Mouse (Mus musculus) cerebellum, adult 9-11 months (tissue): ENCODE data around the gene Pcdh9.

ENCODE experiments used
- DNase-seq: peaks from one replicate; pipeline ENCODE4 v3.0.0; 2022

Pcdh9 gene

DNA sequence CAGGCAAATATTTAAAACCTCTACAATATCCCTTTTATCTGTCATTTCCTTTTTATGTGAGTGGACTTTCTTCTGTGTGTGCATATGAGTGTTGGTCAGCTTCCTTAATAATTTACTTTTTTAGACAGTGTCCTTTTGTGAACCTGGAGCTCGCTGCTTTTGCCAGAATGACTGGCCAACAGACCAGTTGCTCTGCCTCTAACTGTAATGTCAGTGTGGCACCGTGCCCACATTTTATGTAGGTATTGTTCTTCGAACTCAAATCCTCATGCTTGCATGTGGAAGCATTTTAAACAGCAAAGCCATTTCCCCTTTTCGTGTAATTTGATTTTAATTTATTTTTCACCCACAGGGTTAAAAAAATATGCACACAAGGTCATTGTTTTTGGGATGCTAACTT, 748.4 kb downstream of the Pcdh9 start:
- peak; percentile 17 for DNase-seq

DNA sequence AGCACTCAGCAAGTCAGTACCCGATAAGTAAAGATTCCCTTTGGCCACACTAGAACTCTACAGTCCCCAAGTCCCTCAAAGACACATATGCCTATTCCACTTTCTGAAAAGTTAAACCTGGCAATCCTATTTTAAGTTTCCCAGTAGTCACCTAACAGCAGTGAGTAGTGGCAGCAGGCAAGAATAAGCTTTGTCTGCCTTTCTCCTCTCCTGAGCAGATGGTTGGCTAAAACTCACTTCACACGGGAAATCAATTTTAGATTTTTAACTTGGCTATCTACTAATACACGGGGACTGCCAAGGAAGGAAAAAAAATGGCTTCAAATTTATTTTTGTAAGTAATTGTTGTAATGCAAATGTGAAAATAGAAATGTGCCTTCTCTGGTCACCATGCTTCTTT, 763.5 kb downstream of the Pcdh9 start:
- DNase-seq, result no peak

DNA sequence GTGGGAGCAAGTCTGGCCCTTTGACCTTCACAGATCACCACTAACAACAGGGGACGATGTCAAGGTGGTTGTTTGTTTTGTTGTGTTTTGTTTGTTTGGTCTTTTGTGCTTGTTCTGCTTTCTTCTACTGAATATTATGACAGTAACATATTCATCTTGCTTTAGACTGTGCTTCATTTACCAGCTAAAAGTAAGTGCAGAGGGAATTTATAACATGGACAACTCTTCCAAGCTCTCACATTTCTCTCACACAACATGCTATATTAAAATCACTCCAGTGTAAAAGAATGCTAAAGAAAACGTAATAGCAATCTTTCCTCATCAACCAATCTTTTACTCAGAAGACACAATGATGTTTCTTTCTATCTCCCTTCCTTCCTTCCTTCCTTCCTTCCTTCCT, 787.7 kb downstream of the Pcdh9 start:
- no peak for DNase-seq

DNA sequence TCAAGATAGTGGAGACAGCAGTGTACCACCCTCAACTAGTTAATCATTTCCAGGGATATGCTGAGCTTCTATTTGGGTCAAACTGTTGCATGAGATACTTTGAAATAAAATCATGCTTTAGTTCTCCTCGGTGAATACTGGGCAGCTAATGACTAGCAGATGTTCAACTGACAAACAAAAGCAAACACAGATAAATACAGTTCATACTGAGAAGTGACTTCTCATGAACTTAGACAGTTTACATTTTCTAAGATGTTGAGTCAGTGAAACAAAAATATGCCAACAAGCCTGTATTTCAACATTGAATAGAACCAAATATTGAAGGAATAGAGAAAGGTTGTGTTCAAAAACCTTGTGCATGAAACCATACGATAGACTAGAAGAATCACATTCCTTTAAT, 795.4 kb downstream of the Pcdh9 start:
- no peak for DNase-seq

DNA sequence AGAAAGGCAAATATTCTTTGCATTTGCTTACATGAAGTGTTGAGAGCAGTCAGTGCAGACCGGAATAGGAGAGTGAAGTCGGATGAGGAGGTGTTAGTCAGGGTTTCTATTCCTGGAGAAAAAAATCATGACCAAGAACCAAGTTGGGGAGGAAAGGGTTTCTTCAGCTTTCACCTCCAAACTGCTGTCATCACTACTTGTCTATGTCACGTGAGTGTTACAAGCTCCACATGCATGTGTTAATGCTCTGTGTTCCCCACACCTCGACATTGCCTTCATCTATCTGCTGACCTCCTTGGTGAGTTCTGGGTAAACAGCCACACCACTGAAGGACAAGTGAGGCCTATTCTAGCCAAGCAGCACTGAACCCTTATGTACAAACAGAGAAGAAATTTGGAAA, 797.7 kb downstream of the Pcdh9 start:
- DNase-seq, result no peak

DNA sequence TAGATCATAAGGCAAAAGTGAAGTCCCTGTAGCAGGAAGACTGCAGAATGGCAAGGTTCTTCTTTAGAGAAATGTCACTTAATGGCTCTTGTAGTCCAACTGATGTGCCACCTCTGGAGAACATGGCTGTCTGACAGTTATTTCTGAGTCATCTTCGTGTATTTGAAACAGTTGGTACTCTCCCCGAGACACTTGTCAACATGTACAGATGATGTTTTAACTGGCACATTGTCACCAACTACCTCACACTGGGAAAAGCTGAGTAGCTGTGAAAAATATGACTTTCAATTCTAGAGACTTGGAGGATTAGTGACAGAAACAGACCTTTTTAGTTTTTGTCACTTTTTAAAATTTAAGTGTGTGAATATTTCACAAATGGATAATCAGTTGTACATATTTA, 804.8 kb downstream of the Pcdh9 start:
- no peak for DNase-seq

DNA sequence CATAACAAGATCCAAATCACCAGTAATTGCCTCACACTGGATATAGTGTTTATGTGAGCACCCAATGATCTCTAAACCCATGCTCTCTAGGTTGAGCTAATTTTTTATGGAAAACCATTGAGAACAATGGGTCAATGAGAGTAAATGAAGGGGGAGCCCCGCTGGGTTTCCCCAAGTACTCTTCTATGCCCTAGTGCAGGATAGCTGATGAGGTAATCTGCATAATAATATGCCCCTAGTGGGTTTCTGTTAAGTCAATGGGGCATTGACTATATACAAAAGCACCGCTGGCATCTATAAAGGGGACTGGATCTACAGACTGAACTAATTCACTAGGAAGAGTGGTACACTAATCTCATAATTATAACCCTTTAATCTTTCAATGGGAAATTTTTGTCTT, 807.3 kb downstream of the Pcdh9 start:
- DNase-seq, result no peak

DNA sequence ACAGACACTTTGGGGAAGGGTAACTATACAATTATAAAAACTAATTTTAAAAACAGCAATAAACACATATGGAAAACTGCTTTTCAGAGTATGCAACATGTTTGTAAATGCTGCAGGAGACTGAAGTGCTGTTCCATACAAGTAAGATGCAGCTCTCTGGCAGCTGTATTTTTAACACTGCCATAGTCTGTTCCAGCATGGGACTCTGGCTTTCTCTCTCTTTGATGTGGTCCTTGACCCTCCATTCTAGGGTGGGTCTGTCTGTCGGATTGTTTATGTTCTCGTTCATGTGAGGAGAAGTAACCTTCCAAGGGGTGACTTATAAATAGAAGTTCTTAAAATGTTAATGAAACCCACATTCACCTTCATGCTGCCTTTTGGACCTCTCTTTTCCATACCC, 809.6 kb downstream of the Pcdh9 start:
- no peak for DNase-seq

DNA sequence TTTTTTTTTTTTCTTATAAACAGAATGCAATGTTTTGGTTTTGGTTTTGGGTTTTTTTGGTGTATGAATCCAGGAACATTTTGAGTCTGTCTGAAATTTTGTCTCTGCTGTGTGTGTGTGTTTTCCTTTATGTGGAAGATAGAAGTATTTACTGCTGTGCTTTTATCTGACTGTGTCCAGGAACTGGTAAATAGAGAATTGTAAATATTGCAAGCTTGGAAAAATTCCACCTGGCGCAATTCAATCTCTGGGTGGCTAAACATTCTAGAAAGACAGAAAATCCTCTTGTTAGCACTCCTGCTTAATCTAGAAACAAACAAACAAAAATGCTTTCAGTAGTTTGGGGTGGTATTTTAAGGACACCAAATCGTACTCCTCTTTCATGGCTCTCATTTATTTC, 814.7 kb downstream of the Pcdh9 start:
- no peak for DNase-seq

DNA sequence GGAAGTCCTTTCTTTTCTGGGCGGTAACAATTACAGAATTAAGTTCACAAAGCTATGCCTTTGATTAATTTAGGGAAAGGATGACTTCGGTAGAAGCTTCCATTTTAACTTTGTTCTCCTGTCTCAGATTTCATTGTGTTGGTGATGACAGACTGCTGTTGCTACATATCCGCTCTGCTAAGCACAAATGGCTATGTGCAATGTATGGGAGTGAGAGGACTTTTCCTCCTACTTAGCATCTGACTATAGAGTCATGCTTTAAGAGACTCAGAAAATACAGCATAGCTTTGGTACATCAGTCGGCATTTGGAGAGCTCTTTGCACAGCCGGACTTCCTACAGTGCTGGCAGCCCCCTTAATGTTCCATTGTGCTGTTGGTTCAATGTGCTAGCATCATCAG, 818.1 kb downstream of the Pcdh9 start:
- DNase-seq, result no peak

DNA sequence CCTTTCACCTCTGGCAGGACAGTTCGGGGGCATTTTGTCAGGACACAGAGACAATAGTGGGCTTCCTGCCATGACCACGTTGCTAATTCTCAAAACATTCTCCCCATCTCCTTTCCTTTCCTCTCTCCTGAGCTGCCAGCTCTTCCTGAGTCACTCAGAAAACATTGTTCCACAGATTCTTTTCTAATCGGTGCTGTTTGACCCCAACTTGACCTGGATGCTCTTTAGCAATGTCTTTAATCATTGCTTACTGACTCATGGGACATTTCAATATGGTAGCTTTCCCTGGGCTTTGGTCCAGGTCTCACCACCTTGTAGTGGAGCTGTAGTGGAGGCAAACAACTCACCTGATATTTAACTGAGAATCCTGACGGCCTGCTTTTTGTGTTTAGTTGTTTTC, 820.3 kb downstream of the Pcdh9 start:
- no peak for DNase-seq

DNA sequence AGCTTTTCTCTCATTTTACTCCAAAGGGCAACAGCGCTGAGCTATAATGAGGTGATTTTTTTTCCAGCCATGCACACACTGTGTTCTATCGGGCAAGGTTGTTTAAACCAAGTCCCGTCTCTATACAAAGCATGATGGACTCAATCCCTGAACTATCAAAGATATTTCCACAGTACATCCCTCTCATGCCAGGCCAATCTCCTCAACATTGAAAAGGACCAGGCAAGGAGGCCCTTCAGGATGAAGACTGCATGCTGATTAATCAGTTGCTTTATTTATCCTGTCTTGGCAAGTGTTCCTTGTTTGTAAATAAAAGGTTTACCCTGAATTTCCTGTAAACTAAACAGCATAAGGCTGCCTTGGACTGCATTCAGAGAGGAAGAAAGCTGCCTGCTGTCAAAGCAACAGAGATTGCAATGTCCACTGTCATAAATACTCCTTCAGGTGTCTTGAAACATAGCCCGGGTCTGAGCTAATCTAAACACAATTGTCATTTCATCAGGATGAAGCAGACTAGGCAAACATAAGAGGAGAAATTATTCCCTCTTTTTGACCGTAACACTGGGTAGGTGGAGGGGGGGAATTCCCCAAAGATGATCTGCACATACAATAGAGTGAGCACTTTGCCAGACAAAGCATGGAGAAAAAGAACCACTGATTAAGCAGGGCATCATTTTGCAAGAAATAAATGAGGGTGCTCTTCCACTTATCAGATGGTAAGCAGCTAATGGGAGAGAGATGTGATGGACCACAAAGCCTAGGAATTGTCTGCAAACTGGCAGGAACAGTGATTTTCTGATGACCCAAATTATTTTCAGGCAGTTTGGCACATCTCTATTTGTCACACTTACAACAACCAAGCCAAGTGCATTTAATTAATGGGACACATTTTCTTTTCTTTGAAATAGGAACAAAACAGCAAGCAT, 822.8 kb downstream of the Pcdh9 start:
- peak; percentile 68 for DNase-seq

DNA sequence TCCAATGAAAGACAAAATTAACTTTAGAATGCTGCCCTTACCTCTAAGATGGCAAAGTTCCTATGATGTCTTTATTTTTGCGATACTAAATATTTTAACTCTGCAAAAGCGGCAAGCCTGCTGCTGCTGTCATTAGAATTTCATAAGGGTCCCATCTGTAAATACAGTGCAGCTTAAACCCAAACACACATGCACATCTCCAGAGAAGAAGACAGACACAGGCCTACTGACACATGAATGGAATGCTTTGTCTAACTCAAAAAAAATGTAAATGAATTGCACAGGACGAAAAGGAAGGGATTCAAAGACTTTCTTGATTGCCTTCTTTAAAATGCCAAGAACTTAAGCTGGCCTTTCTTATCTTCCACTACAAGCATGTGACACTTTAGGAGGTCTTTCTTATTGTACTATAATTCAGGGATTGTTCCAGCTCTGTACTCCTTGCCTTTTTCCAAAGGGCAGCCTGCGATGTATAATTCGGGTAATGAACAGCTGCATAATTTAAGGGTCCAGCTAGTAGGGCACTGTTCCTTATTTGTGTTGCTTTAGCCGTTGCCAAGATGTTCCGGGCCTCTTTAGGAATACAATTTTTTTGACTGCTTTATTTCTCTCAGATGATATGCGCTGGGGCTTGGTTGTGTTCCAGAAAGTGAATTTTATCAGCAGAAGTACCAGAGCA, 823.6 kb downstream of the Pcdh9 start:
- no peak for DNase-seq

DNA sequence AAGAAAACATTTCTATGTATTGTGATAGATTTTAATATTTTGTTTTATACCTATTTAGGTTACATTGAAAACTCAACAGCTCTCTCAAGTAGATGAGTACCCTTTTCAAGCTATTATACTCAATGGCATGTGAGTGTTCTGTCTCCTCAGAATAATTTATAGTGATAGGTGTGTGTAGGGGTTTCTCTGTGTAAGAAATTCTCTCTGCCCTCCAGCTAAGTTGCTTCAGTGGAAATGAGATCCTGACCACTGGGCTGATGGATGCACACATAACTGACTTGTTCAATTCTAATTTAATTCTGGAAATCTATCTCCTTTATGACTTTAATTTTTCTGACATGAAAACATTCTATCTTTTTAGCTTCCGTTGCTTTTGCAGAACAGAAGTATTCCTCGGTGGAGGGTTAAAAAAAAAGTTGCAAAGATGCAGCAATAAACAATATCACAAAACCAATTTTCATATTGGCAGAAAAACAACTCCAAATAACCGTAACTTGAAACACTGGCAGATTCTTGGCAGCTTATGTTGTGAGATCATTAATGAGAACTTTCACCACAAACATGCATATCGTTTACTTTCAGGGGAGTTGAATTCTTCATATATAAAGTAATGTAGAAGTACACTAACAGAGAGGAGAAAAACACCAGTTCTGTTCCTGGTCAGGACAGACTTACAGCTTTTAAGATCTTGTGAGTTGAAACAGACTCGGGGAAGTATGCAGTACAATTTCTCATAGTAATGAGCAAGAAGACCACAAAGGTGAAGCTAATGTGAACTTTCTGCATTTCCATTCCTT, 828.5 kb downstream of the Pcdh9 start:
- DNase-seq, result no peak

DNA sequence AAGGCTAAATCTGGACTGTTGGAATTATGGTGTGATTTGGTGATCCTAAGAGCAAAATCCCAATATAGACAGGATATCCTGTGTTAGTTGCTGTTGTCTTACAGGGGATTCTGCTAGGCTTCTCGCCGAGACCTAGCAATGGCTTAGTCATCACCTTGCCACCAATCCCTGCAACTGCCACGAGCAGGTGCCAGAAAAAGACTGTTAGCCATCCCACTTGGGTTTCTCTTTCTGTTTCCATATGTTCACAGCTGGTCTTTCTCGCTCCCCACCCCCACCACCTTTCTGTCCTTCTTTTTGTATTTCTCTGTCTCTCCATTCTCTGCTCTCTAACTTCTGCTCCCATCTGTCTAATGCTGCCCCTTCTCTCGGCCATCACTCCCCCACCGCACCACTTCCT, 831.7 kb downstream of the Pcdh9 start:
- DNase-seq, result no peak

DNA sequence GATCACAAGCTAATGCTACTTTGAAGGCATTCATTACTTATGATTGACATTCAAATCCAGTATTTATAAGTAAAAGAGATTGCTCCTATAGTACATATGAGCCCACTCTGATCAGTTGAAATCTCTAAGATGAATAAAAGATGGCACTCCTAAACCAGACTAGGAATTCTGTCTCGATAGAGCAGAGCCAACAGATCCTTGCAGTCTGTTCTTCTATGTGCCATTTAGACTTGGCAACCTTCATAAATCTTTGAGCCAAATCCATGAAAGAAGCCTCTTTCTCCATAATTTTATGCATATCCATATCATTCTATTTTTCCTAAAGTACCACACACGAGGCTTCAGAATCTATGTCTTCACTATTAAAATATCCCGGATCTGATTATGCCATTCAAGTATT, 834.5 kb downstream of the Pcdh9 start:
- no peak for DNase-seq

DNA sequence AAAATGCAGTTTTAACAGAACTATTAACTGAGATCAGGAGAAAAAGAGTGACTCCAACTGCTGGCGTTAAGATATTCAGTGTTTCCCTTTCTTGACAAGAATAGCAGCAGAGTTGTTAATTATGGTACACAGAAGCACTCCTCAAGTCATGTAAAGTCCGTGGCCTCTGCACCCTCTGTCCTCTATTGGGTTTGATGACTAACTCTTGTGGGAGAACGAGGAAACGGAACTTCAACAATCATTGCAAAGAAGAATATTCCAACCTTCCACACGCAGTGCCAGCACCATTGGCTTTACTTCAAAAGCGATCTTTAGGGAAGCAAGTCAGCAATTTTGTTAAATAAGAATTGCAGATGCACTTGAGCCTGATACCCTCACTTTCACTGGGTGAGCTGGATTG, 849.9 kb downstream of the Pcdh9 start:
- no peak for DNase-seq

DNA sequence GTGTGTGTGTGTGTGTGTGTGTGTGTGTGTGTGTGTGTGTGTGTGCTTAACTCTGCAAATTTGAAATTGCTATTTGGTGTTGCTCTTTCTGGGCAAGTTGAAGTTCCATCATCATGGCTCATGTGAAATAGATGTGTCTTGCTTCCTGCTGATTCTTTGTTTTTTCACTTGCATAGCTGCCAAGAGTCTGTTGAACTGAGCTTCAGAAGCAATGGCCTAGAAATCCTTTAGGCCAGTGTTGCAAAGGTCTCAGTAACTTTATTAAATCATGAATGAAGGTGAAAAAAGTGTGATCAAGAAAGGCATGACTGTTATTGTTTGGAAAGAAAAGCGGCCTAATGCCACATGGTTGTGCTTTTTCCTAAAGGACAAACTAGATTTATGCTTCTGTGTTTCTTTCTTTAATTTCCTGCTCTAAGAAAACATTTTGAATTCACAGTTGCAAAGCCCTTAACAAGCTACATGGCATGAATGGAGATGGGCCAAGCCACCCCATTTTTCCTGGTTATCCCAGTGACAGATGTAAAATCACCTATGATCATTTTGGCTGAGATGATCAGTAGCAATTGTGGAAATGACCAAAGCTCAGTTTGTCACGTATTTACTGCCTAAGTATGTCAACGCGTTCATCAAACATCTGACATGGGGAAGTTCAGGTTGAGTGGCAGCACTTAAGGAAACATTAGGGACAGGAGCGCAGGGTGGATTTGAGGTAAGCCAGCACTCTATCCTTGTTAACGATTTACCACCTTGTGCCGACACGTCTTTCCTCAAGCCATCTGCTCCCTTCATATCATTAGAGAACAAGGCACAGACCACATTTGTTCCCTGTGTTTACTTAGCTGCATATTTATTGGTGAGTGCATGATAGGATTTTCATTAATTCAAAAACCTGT, 850.9 kb downstream of the Pcdh9 start:
- DNase-seq, result peak; percentile 35

DNA sequence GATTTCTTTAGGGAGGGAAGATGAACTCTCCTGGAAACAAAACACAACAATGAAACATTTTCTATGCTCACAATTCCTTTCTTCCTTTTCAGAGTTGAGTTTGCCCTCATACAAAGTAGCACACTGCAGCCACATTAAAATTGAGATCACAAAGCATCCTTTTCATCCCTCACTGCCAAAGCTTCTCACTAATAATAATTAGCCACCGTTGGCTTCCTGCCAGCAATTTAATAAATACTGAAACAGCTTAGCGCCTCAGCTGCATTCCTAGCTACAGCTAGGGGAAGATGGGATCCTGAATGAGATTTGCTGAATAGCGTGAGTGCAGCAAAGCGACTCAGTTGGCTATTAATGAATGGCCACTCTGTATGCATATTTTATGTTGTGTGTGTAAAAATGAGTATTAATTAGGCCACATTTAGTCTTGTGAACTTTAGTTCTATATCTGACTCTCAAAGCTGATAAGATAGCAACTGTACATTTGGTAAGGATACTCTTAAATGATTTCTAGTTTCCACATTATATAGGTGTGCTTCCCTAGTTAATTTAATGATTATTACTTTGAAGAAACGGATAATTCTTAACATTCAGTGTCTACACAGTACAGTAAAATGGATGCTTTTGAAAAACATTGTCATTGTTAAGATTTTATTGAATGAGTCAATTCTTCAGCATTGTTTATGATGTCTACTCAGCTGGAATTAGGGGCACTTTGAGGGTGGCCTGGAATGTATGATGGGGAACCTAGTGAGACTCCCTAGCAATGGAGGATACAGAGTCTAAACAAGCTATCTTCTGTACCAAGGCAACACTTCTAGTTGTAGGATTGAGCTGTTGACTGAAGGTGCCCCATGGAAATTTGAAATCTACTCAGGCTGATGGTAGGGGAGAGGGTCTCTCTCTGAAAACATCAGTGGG, 881.1 kb downstream of the Pcdh9 start:
- DNase-seq, result peak; percentile 12
